Mouse (Mus musculus) left cerebral cortex, adult 2 months (tissue): Measurements from ENCODE around the gene Arsg. TPM values are rescaled to one million over a fixed set of nuclear protein-coding genes. Genes with fewer than 3 reads are reported as not detected.

Experiments
- DNase-seq, 2 experiments: peaks; one replicate each; pipeline ENCODE4 v3.0.0; 2021 to 2022; ENCODE audit warnings: low spot score in 2 of 2, mixed read lengths in 1 of 2; ENCODE audit errors: extremely low spot score in 1 of 2
- H3K27ac ChIP-seq: fragments of 200-600 bp; 2 replicates; pipeline ENCODE4 v1.8.1; 2022
- H3K4me3 ChIP-seq: fragments of 200-600 bp; 2 replicates; pipeline ENCODE4 v1.8.1; 2022
- CTCF ChIP-seq: fragments of 200-600 bp; IDR thresholded peaks from 2 replicates; pipeline ENCODE4 v1.8.1; 2022; ENCODE audit warnings: antibody characterized with exemption, mild to moderate bottlenecking, moderate library complexity
- intact Hi-C: fragments of 180-260 bp; cut with DNase I; formaldehyde crosslinking; loops from one replicate; pipeline ENCODE4 v1.15.1; 2025
- total RNA-seq, 2 experiments: library from RNA; stranded (reverse); gene quantifications; 2 replicates each; pipeline ENCODE4 v1.2.3; 2021

The Arsg gene
- total RNA-seq, 2 experiments from 2014 or later, result 10.2 to 11.1 TPM

DNA sequence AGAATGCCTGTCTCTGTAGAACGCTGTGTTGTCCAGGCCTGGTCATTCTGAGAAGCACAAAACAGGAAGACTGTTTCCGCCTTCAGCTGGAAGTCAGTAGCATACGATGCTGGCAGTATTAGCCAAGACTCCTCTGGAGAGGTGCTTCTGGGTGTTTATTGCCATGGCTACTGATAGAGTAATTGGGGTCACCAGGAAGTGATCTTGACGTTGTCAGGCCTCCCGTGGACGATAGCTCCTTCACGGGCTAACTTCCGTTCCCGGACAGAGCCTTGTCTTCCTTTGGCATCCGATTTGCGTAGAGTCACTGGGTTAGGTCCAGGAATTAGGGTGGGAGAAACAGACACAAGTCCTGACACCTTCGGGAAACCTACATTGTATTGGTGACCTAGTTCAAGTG is 86.1 kb downstream of the Arsg start:
- Histone ChIP-seq H3K27ac (no peak overlapping the region), H3K4me3 (no peak overlapping the region)
- TF ChIP-seq CTCF, result no peak
- no peak for DNase-seq
- intact Hi-C loops, result no loop called here

DNA sequence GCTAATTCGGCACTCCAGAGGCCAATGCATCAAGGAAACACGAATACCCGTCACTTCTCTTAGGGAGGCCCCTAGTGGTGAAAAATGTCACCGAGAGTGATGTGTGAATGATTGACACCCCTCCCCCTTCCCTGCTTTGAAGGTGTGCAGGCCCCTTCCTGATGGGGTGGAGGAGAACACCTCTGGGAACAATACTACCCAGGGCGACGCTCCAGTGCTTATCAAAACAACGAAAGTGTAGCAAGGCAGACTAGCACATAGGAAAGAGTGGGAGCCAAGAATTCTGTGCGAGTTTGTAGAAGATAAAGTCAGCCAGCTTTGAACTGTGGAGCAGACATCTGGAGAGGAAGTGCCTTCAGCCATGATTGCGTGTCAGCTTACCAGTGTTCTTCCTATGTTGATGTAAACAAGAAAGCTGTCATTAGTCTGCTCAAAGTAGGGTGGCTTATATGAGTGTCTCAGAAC is 87.7 kb downstream of the Arsg start:
- H3K27ac ChIP-seq, result no peak overlapping the region
- peak; percentile 47 for TF ChIP-seq CTCF
- intact Hi-C loops, result no loop called here
- DNase-seq, result no peak
- H3K4me3 ChIP-seq, result no peak overlapping the region

DNA sequence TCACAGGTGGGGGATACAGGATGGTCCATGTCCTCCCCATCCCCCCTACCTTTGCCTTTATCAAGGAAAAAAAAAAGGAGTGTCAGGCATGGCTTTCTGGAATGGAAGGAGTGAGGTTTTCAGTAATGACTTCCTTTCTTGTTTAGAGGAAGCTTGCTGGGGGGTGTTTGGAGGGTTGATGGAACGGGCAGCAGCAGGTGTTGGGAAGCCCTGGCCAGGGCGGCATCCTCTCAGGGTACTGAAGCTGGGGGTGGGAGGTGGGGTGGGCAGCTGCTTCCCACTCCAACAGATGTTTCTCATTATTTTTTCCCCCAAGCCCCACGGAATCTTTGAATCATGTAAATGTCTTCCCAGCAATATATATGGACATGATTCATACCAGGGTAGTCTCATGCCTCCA is 88.3 kb downstream of the Arsg start:
- Histone ChIP-seq H3K4me3 (no peak overlapping the region), H3K27ac (no peak overlapping the region)
- TF ChIP-seq CTCF, result no peak
- DNase-seq, result no peak
- intact Hi-C loops, result no loop called here

DNA sequence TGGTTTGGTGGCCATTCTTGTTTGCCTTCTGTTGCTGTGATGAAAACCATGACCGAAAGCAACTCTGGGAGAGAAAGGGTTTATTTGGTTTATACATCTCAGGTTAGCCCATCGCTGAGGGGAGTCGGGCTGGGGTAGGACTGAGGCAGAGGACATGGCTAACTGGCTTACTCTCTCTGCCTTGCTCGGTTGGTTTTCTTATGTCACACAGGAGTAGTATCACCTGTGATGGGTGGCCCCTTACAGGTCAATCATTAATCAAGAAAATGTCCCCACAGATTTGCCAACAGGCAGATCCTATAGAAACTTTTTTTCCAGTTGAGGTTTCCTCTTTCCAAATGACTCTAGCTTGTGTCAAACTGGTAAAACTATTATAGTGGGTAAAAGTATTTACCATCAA is 90.5 kb downstream of the Arsg start:
- H3K27ac ChIP-seq, result no peak overlapping the region
- no peak overlapping the region for H3K4me3 ChIP-seq
- DNase-seq, result no peak
- intact Hi-C loops, result no loop called here
- no peak for TF ChIP-seq CTCF

DNA sequence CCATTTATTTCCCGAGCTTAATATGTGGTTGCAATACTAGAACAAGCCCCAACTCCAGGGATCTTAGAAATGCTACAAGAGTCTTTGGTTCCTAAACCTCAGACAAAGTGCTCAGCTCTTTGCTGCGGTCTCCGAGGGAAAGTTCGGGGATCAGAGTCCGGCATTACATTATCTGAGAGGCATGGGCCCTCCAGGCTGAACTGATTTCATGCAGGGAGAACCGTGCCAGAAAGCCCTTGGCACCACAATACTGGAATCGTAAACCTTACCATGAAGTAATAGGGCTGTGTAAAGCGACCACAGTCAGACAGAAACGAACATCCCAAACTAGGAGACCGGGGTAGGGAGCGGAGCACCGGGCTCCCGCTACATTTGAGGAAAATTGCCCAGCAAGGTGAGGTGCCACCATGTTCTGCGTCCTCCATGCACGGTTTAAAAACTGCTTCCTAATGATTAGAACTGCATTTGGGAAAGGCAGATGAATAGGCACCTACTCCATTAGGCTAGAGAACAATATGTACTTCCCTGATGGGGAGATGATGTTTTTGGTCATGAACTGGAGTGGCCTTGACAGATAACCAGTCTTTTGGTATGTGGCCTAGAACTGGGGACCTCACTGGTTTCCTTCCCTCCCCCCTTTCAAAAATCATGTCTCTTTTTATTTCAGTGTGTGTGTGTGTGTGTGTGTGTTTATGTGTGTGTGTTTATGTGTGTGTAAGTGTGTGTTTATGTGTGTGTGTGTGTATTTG is 91.5 kb downstream of the Arsg start:
- no peak for TF ChIP-seq CTCF
- Histone ChIP-seq H3K27ac (no peak overlapping the region), H3K4me3 (no peak overlapping the region)
- intact Hi-C loops, result no loop called here
- no peak for DNase-seq

DNA sequence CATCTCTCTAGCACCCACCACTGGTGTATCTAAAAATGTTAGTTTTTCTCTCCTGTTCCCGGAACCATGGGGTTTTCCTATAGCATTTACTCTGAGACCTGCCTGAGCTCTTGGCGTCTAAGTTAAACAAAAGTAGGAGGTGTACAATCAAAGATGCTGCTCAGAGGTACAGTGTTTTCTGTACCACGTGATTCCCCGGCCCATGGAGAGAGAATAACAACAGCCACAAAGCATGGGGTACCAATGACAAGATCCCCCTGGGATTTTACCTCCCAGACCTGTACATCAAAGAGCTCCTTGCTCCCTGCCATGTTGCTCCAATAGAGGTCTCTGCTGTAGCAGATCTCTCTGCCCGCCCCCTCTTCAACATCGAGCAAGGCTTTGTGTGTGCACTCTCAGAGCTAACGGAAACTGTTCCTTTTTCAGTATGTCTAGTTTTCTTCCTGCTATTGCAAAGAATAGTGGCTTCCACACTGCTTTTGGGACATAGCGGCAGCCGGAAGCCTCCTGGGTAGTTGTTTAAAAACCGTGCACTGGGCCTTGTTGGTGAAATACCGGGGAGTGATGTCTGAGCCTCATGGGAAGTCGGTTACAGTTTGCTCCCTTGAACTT is 95.9 kb downstream of the Arsg start:
- no peak for TF ChIP-seq CTCF
- H3K27ac ChIP-seq, result no peak overlapping the region
- no peak for DNase-seq
- H3K4me3 ChIP-seq, result no peak overlapping the region
- intact Hi-C loops, result no loop called here

DNA sequence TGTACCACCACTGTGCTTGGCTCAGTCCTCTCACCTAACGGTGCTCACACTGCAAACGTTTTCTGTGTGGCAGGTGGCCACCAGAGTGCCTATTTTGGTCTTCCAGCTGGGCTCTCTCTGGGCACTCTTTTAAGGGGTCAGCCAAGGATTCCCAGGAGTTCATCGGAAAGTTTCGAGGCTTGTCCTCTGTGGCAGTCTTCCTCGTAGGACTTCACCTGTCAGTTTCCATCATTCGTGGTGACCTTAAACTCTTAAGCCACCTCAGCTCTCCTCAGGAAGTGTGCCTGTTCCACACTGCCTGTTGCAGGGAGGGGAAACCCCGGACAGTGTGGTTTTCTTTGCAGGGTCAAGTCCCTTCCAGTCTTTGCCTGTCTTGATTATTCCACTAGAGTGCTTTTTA is 96.6 kb downstream of the Arsg start:
- no peak for TF ChIP-seq CTCF
- DNase-seq, result no peak
- intact Hi-C loops, result no loop called here
- H3K4me3 ChIP-seq, result no peak overlapping the region
- H3K27ac ChIP-seq, result no peak overlapping the region

DNA sequence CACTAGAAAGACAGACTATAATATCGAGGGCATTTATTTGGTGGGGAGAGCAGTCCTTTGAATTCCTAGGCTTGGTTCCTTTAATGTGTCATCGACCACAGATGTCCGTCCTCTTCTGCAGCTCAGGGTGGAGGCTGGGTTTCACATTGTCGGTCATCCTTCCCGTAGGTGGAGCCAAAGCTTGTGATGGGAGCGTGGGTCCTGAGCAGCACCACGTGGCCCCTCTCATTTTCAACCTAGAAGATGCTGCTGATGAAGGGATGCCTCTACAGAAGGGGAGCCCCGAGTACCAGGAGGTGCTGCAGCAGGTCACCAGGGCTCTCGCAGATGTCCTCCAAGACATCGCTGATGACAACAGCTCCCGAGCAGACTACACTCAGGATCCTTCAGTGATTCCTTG is 98.9 kb downstream of the Arsg start:
- no peak for DNase-seq
- H3K4me3 ChIP-seq, result no peak overlapping the region
- H3K27ac ChIP-seq, result no peak overlapping the region
- intact Hi-C loops, result no loop called here
- TF ChIP-seq CTCF, result no peak

DNA sequence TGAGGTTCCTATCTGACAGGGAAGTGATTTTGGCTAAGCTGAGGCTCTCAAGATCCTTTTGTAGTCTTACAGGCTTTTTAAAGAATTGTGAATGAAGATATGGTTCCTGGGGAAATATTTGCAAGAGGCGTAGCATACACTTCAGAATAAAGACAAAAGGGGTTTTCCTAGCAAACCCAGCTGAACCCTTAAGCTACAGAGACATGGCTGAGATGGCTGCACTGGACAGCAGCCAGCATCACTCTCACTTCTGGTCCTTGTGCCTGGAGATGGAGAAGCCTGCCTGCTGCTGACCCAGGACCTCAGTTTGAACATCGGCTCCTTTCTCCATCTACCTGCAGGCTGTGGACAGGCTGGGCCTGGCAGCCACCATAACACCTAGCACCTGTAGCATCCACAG is 101.4 kb downstream of the Arsg start:
- no peak for TF ChIP-seq CTCF
- no peak overlapping the region for H3K4me3 ChIP-seq
- no peak overlapping the region for H3K27ac ChIP-seq
- DNase-seq, result no peak
- intact Hi-C loops, result no loop called here

DNA sequence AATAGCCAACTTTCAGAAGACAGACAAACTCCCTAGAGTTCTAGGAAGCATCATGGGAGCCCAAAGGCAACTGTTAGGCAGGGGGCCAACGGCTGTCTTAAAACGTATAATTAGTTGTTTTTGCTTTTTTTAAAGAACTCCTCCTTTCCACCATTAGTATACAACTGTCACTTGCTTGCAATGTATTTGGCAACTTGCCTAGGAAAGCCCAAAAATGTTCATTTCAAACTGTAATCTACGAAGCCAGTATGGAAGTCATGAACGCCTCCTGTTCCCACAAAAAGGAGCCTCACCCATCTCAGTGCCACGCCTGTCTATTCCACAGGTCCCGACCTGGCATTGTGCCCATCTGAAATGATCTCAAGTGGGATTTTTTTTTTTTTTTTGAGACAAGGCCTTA is 102.7 kb downstream of the Arsg start:
- H3K4me3 ChIP-seq, result no peak overlapping the region
- DNase-seq, result no peak
- no peak for TF ChIP-seq CTCF
- H3K27ac ChIP-seq, result no peak overlapping the region
- intact Hi-C loops, result no loop called here

DNA sequence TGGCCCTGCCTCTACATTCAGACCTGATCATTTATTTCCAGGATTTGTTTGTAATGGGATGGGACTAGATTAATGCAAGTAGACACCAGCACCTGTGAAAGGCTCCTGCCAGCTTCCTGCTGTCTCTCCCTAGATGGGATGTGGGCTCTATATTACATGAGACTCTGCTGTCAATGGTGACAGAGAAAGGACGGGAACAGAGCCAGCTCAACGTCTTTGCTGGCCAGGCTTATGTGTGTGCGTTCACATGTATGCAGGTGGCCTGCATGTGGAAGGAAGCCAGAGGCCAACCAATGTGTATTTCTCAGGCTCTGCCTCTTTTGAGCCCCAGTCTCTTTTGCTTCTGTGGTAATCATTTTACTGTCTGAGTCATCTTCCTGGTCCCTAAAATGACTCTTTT is 105.4 kb downstream of the Arsg start:
- intact Hi-C loops, result no loop called here
- H3K27ac ChIP-seq, result no peak overlapping the region
- no peak for DNase-seq
- no peak for TF ChIP-seq CTCF
- no peak overlapping the region for H3K4me3 ChIP-seq

DNA sequence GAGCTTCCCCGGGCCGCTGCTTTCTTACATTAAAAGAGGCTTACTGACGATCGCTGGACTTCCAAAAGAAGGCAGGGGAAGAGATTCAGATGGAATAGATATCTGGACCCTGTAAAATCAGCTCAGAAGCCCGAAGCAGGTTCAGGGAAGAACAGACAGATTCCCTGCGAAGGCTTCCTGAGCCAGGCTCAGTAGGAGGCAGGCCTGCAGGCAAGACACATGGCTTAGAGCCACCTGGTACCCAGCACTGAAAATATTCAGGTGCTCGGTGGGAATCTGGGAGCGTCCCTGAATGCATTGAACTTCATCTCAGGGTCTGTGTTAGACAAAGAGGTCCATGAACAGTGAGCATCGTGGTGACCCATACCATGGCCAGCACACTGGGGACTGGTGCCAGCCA is 106.8 kb downstream of the Arsg start:
- no peak for DNase-seq
- H3K27ac ChIP-seq, result no peak overlapping the region
- no peak overlapping the region for H3K4me3 ChIP-seq
- intact Hi-C loops, result no loop called here
- TF ChIP-seq CTCF, result no peak

DNA sequence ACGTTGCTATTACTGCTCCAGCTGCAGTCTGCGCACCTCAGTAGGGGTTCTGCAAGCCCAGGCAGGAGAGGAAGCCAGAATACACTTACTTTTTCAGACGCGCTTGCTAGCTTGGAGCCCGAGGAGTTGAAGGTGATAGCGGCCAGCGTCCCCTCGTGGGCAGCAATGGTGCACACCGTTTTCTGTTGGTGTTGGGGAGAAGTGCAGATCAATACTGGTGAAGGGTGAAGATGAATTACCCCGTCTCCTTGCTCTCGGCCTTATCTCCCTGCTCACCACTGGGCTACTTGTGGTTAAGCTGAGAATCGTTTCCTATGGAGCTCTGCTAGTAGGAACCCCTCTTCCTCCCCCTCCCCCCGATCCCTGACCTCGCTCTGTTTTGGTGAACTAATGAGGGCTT is 110.8 kb downstream of the Arsg start:
- TF ChIP-seq CTCF, result no peak
- intact Hi-C loops, result loop anchor here (1.0 to 2.0 kb wide), 2 partner anchors 139 to 341 kb away; no protein-coding TSS in a partner anchor
- no peak for DNase-seq
- H3K27ac ChIP-seq, result no peak overlapping the region
- no peak overlapping the region for H3K4me3 ChIP-seq
